Mouse (Mus musculus) liver, postnatal 0 days (tissue): ENCODE measurements around the gene Khnyn. TPM values are rescaled to one million over a fixed set of nuclear protein-coding genes. Genes with fewer than 3 reads are reported as not detected.

Experiments used
- ATAC-seq: fragments of 200-750 bp; cut with Nextera tagmentation; 2 replicates; pipeline ENCODE4 v1.8.0; 2017; ENCODE audit warnings: mild to moderate bottlenecking, moderate library complexity
- DNase-seq: peaks from one replicate; pipeline ENCODE4 v3.0.0-alpha.2; 2016
- H3K27ac ChIP-seq: fragments of 300-500 bp; sonication (generic); 2 replicates; pipeline ENCODE4 v1.5.1; 2014; ENCODE audit warnings: antibody characterized with exemption, moderate library complexity, mild to moderate bottlenecking, low read depth
- H3K27me3 ChIP-seq: fragments of 300-500 bp; sonication (generic); 2 replicates; pipeline ENCODE4 v1.6.1; 2014; ENCODE audit warnings: low read length, control low read depth, mixed read lengths; ENCODE audit not compliant: insufficient read depth
- H3K36me3 ChIP-seq: fragments of 300-500 bp; sonication (generic); replicated peaks from 2 replicates; pipeline ENCODE4 v1.6.1; 2014; ENCODE audit warnings: mild to moderate bottlenecking, control low read depth, low read length, moderate library complexity, mixed read lengths; ENCODE audit not compliant: insufficient read depth
- H3K4me1 ChIP-seq: fragments of 300-500 bp; sonication (generic); 2 replicates; pipeline ENCODE4 v1.6.1; 2014; ENCODE audit warnings: antibody characterized with exemption, mild to moderate bottlenecking, control low read depth; ENCODE audit not compliant: insufficient read depth
- H3K4me2 ChIP-seq: fragments of 300-500 bp; sonication (generic); 2 replicates; pipeline ENCODE4 v1.6.1; 2014; ENCODE audit warnings: low read depth, mild to moderate bottlenecking, low read length, moderate library complexity, mixed read lengths
- H3K4me3 ChIP-seq: fragments of 300-500 bp; sonication (generic); 2 replicates; pipeline ENCODE4 v1.5.1; 2014; ENCODE audit warnings: low read depth, low read length
- H3K9ac ChIP-seq: fragments of 300-500 bp; sonication (generic); replicated peaks from 2 replicates; pipeline ENCODE4 v1.6.1; 2014; ENCODE audit warnings: mild to moderate bottlenecking, moderate library complexity
- H3K9me3 ChIP-seq: fragments of 300-500 bp; sonication (generic); 2 replicates; pipeline ENCODE4 v1.6.1; 2016; ENCODE audit warnings: mild to moderate bottlenecking, control low read depth, low read length, mixed read lengths
- CTCF ChIP-seq: sonication (generic); IDR thresholded peaks from 2 replicates; pipeline ENCODE4 v1.5.1; 2016; ENCODE audit warnings: antibody characterized with exemption, low read depth
- EP300 ChIP-seq: IDR thresholded peaks from 2 replicates; pipeline ENCODE4 v1.6.1; 2016; ENCODE audit warnings: antibody characterized with exemption, low read depth, mild to moderate bottlenecking
- WGBS: fragments of 180-500 bp; shearing (Covaris S2); extraction: QIAGEN DNeasy Blood & Tissue Kit; methylation state at CpG from one replicate; pipeline ENCODE4 v1.1.7; 2014; ENCODE audit not compliant: insufficient replicate concordance; 5-methylcytosine and 5-hydroxymethylcytosine counted together
- polyA plus RNA-seq: library from polyadenylated mRNA; unstranded; fragments of >200 nt; fragmentation: Nextera tagmentation; extraction: Ambion mirVana; gene quantifications from 2 replicates; pipeline ENCODE4 v1.2.1, GENCODE M21; 2015

Gene Khnyn
- polyA plus RNA-seq, 1 experiment from 2014 or later = 5.2 TPM

- DNase-seq (no peak), ATAC-seq (no peak)
- Histone ChIP-seq H3K27me3 (no peaks in the 10 kb centered on the region), H3K36me3 (peaks cover 3% of the 10 kb centered on the region), H3K4me2 (no peak overlapping the region), H3K4me1 (peaks cover 10% of the 10 kb centered on the region), H3K9me3 (no peaks in the 10 kb centered on the region), H3K4me3 (no peak overlapping the region), H3K27ac (no peak overlapping the region), H3K9ac (no peak overlapping the region)
- WGBS = 82% methylated on average over 6 of the region's 6 CpGs
- no peak for TF ChIP-seq CTCF
- no peak for TF ChIP-seq EP300
These were observed 15.2 kb upstream of the Khnyn start for GRCm38 (mm10) chr14:55869538-55869937.

GRCm38 (mm10) chr14:55872039-55872438, 12.7 kb upstream of the Khnyn start:
- ATAC-seq (no peak), DNase-seq (no peak)
- 77% methylated on average over 12 of the region's 12 CpGs for WGBS
- Histone ChIP-seq H3K4me1 (peaks cover 10% of the 10 kb centered on the region), H3K27me3 (no peaks in the 10 kb centered on the region), H3K27ac (no peak overlapping the region), H3K4me3 (no peak overlapping the region), H3K9ac (no peak overlapping the region), H3K9me3 (no peaks in the 10 kb centered on the region), H3K36me3 (no peaks in the 10 kb centered on the region; the same call in 1 of the 2 replicates), H3K4me2 (no peak overlapping the region)
- no peak for TF ChIP-seq CTCF
- no peak for TF ChIP-seq EP300

GRCm38 (mm10) chr14:55872551-55872950, 12.2 kb upstream of the Khnyn start:
- no peak for ATAC-seq
- Histone ChIP-seq H3K27me3 (no peaks in the 10 kb centered on the region), H3K4me1 (peaks cover 10% of the 10 kb centered on the region), H3K9me3 (no peaks in the 10 kb centered on the region), H3K36me3 (no peaks in the 10 kb centered on the region; the same call in 1 of the 2 replicates), H3K4me3 (no peak overlapping the region), H3K4me2 (no peak overlapping the region), H3K27ac (no peak overlapping the region), H3K9ac (no peak overlapping the region)
- TF ChIP-seq CTCF (no peak), EP300 (no peak)
- DNase-seq = no peak
- WGBS = 83% methylated on average over 17 of the region's 17 CpGs

- Histone ChIP-seq H3K36me3 (no peaks in the 10 kb centered on the region; the same call in 1 of the 2 replicates), H3K4me2 (peak overlapping the region; percentile 63), H3K27ac (no peak overlapping the region), H3K4me3 (no peak overlapping the region), H3K9ac (no peak overlapping the region), H3K9me3 (no peaks in the 10 kb centered on the region), H3K4me1 (peaks cover 10% of the 10 kb centered on the region), H3K27me3 (no peaks in the 10 kb centered on the region)
- 80% methylated on average over 8 of the region's 8 CpGs for WGBS
- no peak for ATAC-seq
- TF ChIP-seq CTCF (no peak), EP300 (no peak)
- no peak for DNase-seq
These were observed 11.5 kb upstream of the Khnyn start for GRCm38 (mm10) chr14:55873242-55873713.

- Histone ChIP-seq H3K27me3 (no peaks in the 10 kb centered on the region), H3K9ac (no peak overlapping the region)
- peak; percentile 78 for ATAC-seq
These were observed 10.7 kb upstream of the Khnyn start for GRCm38 (mm10) chr14:55873714-55874683.

More at GRCm38 (mm10) chr14:55873714-55874683, 10.7 kb upstream of the Khnyn start:
- TF ChIP-seq CTCF = peak; percentile 97
- TF ChIP-seq EP300 = no peak
- H3K4me1 ChIP-seq = peaks cover 10% of the 10 kb centered on the region
- H3K4me3 ChIP-seq = peak overlapping the region; percentile 41
- DNase-seq = peak; percentile 82
- no peaks in the 10 kb centered on the region for H3K9me3 ChIP-seq
- WGBS = 13% methylated on average over 30 of the region's 30 CpGs
- no peaks in the 10 kb centered on the region; the same call in 1 of the 2 replicates for H3K36me3 ChIP-seq
- no peak overlapping the region for H3K27ac ChIP-seq
- H3K4me2 ChIP-seq = peak overlapping the region; percentile 63
